Mouse (Mus musculus) testis, adult 2 months (tissue): ENCODE measurements around the gene Dbx2.

Experiments
- CTCF ChIP-seq: fragments of 200-500 bp; IDR thresholded peaks from 2 replicates; pipeline ENCODE4 v1.5.1; 2012; ENCODE audit warnings: low read depth, mild to moderate bottlenecking, inconsistent platforms, low read length, moderate library complexity; ENCODE audit not compliant: control insufficient read depth, insufficient read depth, insufficient replicate concordance
- POLR2A ChIP-seq: fragments of 200-500 bp; IDR thresholded peaks from 2 replicates; pipeline ENCODE4 v1.6.1; 2012; ENCODE audit warnings: low read depth, mild to moderate bottlenecking, inconsistent platforms, low read length, moderate library complexity; ENCODE audit not compliant: control insufficient read depth

GRCm38 (mm10) chr15:95675645-95676044 lies 19.9 kb upstream of the Dbx2 start:
- TF ChIP-seq CTCF (no peak), POLR2A (no peak)
